15 mouse cellular contexts compared by ENCODE assay signal in the genomic region with DNA sequence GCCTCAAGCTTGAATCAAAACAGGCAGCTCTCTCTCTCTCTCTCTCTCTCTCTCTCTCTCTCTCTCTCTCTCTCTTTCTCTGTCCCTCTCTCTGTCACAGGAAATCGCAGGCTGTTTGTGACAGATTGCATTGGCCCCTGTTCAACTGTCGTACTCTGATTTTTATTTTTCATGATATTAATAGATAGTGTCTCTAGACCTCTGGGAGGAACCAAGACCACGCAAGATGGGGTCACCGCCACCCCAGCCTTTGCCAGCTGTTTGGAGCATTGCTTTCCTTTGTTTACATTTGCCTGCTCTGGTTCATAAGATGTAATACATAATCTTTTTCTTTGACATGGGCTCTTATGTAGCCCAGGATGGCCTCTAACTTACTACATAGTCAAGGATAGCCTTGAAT. TPM values are rescaled to one million over a fixed set of nuclear protein-coding genes. Genes with fewer than 3 reads are reported as not detected.
"Had no signal": no experiment of that assay in that cellular context is flagged by ENCODE, and none has a peak within 500 bp of the region (broad histone marks: within the 10 kb centered on the region; RNA-seq: fewer than 3 reads in every experiment).

No protein-coding gene starts in this region.

- H3K36me3 ChIP-seq: intestine, embryonic 15.5 days had no signal

- DNase-seq: kidney, adult 11 months; kidney, adult 9 months; left cerebral cortex, postnatal 4 days; liver, postnatal 0 days; midbrain, embryonic 14.5 days; thymus, adult 18-20 months; thymus, postnatal 36 days had no signal

- H3K4me3 ChIP-seq: intestine, embryonic 15.5 days; limb, embryonic 12.5 days; limb, embryonic 15.5 days had no signal

- H3K9me3 ChIP-seq: intestine, embryonic 15.5 days; limb, embryonic 12.5 days; limb, embryonic 15.5 days had no signal

- H3K27ac ChIP-seq: intestine, embryonic 15.5 days; limb, embryonic 12.5 days; limb, embryonic 15.5 days; liver, embryonic 14.5 days had no signal

- H3K9ac ChIP-seq: intestine, embryonic 15.5 days; limb, embryonic 12.5 days; limb, embryonic 15.5 days; liver, embryonic 14.5 days; liver, postnatal 0 days had no signal

- H3K27me3 ChIP-seq: intestine, embryonic 15.5 days; limb, embryonic 12.5 days; limb, embryonic 15.5 days had no signal

- H3K4me2 ChIP-seq: intestine, embryonic 15.5 days; limb, embryonic 12.5 days; limb, embryonic 15.5 days; liver, embryonic 11.5 days; midbrain, embryonic 11.5 days had no signal

- ATAC-seq: hindbrain, embryonic 16.5 days; intestine, embryonic 15.5 days; liver, postnatal 0 days had no signal

RNA-seq across cellular contexts. Expression of a gene that starts 2.9 kb away (rescaled TPM):
- total RNA-seq: megakaryocyte-erythroid progenitor cell, adult 5-6 weeks had no signal
